Mouse (Mus musculus) gastrocnemius, adult 8-10 months (tissue): ENCODE measurements at regions not wholly inside any gene's neighbourhood (a gene's known extent, or its start where the extent isn't known, plus 50 kb on each side); places are given as distances from the start of the nearest gene placed in this dataset.

Experiments used
- DNase-seq, 2 experiments: peaks; one replicate each; pipeline ENCODE4 v3.0.0; 2022; ENCODE audit warnings: low spot score in 2 of 2

DNA sequence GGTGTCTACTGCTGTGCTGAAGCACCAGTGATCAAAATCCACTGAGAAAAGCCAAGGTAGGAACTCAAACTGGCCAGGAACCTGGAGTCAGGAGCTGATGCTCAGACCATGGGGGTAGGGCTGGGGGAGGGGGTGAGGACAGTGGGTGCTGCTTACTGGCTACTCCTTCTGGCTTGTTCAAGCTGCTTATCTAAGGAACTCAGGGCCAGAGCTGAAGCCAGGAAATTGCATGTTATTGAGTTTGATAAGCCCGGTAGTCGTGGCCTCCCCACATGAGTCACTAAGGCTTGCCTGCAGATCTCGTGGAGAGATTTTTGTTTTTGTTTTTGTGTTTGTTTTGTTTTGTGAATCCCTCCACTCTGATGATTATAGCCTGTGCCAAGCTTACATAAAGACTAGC is 65.9 kb downstream of the Tmem215 start:
- no peak for DNase-seq

DNA sequence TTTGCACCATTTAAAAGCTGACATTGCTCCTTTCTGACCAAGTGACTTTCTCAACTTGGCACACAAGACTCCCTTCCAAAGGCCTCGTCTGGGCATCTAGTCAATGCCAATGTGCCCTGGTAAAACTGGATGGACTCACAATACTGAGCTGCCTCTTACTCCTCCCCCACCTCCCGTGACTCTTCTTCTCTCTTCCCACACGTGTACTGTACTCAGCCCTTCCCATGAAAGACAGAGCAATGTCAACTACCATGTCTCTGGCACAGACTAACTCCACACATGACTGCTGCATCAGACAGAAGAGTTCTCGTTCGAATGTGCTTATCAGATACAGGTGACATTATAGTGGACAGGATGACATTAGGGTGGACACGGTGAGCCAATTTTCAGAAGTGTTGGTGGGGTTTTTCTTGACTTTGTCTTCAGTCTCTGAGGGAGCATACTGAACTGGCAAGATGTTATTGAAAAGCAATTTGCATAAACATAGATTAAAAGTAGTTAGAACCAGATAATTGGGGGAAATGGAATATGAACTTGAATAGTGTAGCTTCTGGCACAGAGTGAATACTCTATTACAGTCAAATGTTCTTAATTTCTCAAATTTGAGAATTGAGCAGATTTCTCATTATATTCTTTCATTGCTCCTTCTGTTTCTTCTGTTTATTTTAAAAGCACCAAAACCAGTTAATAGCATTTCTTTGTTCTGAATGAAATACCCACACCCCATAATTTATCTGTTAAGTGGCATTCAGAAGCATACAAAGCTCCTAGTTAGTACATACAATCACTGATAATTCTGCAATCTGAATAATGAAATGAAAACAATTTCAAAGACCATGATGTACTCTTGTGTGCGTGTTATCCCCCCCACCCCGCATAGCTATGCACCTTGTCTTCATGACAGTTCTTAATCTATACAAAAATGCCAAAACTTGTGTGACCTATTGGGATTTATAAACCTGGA is 71.4 kb downstream of the Tmem215 start:
- no peak for DNase-seq

DNA sequence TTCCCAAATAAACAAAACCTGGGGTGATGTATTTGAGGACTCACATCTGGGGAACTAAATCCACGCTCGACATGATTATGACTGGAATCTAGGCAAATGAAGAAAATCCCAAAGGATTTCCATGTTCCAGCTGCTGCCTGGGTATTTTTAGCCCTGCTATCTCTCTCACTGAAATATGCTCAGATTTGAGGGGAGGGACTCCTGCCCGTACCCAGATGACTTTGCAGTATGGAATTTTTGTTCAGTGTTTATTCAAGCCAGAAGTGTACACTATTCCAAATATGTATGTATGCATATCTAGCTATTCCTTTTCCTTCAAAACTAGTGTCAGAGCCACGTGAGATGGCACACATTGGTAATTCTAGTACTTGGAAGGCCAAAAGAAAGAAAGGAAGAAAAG is 72.1 kb downstream of the Tmem215 start:
- DNase-seq: no peak

DNA sequence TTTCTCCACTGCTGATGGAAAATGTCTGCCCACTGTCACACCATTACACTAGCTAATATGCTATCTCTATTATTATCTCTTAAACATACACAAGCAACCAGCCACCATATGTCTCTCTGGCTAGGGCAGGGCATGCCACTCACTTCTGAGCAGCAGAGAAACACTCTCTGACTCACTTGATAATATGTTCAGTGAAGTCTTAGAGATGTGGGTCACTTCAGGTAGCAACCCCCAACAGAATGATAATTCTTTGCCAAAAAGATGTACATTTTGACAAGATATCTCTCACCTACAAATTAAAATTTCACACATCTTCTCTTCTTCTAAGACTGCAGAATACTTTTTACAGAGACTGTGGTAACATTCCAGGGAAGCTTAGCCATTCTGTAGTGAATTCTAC is 72.8 kb downstream of the Tmem215 start:
- DNase-seq: no peak

DNA sequence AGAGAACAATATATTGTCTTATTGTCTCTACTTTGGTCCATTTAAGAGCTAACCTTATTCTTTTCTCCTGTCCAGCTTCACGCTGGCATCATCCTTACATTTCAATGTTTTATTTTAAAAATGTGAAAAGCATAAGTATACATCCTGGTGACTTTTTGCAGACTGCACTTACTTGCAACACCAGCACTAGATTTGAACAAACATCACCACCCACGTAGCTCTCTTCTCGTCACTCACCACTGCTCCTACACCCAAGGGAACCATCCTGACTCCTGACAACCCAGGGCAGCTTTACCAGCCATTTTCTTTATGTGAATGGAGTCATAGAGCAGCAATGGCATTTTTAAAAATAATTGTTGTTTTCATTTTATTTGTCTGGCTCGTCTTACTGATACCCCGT is 73.7 kb downstream of the Tmem215 start:
- no peak for DNase-seq

DNA sequence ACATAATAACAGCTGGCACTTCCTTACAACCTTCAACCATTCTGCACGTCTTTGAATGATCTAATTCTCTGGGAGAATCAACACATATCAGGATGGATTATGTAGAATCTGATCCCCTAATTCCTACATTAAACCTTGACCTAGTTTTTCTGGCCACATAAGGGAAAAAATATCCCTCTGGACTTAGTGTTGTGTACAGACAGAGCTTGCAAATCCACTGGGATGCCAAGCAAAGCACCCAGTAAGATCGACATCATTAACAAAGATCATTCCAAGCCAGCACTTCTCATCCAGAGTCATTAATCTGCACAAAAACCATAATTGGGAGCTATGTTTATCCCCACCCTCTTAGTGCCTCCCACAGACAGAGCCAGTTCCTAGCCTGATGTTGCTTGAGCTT is 87.8 kb downstream of the Tmem215 start:
- DNase-seq: no peak

DNA sequence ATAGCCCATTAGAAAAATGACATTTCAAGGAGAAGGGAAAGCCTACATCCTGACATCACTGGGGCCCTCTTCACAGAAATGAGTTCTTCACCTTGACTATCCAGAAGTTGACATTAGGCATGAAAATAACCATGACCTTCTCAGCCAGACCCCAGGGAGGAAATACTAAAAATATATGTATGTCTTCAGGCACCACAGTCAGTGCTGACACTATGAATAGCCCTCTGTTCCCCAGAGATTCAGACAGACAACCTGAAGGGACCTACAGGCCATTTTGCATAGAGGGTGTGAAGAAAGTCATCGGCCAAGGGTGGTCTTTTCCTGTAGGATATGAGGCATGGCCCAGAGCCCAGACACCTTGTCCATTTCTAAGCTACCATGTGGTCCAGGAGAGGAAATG is 101.3 kb downstream of the Tmem215 start:
- DNase-seq: no peak

DNA sequence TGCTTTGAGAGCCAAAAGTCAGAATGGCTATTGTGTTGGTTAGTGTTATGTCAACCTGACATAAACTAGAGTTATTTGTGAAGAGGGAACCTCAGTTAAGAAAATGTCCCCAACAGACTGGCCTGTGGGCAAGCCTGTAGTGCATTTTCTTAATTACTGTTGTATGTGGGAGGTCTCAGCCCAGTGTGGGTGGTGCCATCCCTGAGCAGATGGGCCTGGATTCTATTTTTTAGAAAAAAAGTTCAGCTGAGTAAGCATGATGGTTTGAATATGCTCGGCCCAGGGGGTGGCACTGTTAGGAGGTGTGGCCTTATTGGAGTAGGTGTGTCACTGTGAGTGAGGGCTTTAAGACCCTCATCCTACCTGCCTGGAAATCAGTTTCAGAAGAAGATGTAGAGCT is 104.0 kb downstream of the Tmem215 start:
- no peak for DNase-seq

DNA sequence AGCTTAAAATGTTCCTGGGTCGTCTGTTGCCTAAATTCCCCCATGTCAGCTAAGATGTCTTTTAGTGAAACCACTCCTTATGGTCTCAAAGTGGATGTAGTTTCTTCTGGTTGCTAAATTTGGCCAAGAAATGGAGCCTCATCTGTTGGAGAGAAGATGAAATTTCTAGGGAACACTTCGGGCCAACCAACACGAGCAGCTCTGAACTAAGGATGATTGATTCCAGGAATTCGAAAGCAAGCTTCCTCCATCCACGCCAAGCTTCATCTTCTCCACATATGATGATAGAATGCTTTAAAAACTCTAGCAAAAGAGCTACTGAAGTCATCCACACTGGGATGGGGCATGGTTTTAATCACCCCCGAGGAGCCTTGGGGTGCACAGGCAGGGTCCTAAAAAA is 112.5 kb downstream of the Tmem215 start:
- DNase-seq: no peak

DNA sequence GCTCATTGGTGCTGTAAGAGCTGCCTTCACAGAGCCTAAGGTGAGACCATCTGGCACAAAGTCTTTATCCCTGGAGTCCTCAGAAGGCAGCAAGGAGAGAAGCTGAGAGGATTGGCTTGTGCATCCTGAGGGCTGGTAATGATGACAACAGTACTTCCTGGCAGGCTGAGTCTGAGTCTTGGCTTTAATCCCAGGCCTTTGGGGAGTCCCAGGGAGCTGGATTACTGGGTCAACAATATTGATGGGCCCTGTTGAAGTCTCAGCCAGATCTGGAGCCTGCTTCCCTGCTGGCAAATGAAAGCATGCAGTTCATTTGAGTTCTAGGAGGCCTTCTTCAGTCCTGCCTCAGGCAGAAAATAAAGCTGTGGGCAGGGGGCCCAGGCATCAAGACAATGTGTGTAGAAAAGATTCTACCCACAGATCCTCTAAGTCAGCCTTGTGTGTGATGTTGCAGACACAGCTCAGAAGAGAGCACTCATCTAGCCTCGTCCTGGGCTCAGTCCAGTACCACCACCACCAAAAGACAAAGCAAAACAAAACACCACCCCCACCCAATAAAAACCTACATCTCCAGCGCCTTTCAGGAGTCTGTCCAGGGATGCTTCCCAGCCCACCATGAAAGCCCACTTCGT is 113.1 kb downstream of the Tmem215 start:
- DNase-seq: peak in 1 of 2 experiments; percentile 5

DNA sequence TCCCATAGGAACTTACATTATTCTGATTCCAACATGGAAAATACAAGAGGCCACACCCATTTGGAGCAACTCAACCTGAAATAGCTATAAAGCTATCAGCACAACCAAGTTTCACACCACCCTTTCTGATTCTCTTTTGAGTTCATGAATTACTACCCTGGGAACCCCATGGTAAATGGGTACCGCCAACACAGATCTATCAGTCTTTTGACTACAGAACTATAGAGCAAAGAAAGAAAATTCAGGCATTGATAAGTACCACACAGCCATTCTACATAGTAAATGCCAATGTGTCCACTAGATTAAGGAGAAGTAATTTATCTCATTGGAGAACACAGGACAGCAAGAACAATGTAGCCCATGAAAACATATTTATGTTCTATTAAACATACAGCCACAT is 114.1 kb downstream of the Tmem215 start:
- DNase-seq: no peak

DNA sequence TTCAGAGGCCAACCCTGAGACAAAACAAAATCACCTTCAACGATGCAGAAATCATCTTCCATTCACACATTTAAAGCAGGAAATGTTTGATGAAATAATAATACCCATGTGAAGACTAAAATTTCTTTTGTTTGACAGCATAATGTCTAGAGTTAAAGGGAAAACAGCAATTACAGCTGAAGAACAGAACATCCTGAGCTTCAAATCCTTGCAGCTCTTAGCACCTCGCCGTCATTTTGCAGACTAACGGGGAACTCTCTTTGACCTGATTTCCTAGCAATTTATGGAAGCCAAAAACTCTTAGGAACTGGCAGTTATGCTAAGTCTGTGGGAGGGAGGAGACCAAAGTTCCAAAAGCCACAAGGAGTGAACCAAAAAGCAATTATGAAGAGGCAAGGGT is 115.3 kb downstream of the Tmem215 start:
- DNase-seq: no peak

DNA sequence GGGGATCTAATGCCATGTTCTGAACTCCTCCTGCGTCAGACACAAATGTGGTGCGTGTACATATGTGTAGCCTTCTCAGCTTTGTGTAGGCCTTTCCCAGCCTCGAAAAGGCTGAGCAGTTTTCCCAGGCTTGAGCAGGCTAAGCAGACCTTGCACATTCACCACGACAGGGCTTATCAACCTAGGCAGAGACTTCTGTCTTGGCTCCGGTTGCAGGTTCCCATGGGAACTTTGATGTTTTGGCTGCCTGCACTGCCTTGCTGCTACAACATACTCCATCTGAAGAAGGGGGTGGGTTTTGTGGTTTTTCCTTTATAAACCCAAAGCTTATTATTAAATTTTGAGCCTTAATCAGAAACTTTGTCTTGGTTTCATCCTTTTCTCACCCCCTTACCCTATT is 109.2 kb downstream of the Aptx start:
- no peak for DNase-seq

DNA sequence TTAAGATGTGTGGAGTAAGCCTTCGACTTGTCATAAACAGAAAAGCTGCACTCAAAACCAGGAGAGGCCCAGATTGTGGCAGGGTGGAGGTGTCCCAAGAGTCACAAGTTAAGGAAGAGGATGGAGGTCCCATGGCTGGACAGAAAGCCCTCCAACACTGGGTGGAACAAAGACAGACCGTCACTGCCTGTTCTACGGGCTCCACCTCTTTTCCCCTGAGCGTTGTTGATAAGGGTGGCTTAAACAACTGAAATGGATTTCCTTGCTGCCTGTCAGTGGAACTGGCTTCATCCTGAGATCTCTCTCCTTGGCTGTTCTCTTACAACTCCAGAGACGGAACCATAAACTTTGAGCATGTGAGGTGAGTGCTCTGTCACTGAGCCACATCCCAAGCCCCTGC is 78.0 kb downstream of the Aptx start:
- DNase-seq: no peak

DNA sequence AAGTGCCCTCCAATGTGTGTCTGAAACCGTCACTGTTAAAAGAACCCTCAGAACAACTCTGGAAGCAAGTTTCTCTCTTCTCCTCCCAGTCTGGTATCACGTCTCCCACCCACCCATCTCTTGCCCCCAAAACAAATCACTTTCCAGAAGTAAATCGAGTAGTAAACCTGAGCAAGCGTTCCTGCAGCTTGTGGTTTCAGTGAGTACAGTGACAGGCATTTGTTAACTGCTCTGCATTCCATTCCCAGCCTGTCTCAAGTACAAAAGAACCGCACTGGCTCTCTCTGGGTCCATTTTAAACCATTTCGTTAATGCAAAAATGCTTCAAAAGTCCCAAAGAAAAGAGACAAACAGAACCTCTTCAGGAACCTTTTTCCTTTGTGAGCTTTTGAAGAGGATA is 77.1 kb downstream of the Aptx start:
- DNase-seq: no peak
